Mouse (Mus musculus) olfactory bulb, adult 2 months (tissue): ENCODE data around the gene Caprin2.

ENCODE experiments used
- CTCF ChIP-seq: fragments of 200-500 bp; IDR thresholded peaks from 2 replicates; pipeline ENCODE4 v1.5.1; 2012; ENCODE audit warnings: low read depth, mild to moderate bottlenecking, low read length, moderate library complexity; ENCODE audit not compliant: insufficient read depth
- POLR2A ChIP-seq: fragments of 200-500 bp; IDR thresholded peaks from 2 replicates; pipeline ENCODE4 v1.6.1; 2012; ENCODE audit warnings: mild to moderate bottlenecking, low read depth, low read length, moderate library complexity; ENCODE audit not compliant: insufficient read depth

GRCm38 (mm10) chr6:148918841-148919398 is 22.9 kb upstream of the Caprin2 start:
- TF ChIP-seq POLR2A (no peak), CTCF (no peak)
